Mouse (Mus musculus) liver, postnatal 0 days (tissue): ENCODE measurements around the gene Fitm1. TPM values are rescaled to one million over a fixed set of nuclear protein-coding genes. Genes with fewer than 3 reads are reported as not detected.

ENCODE experiments used
- ATAC-seq: fragments of 200-750 bp; cut with Nextera tagmentation; 2 replicates; pipeline ENCODE4 v1.8.0; 2017; ENCODE audit warnings: mild to moderate bottlenecking, moderate library complexity
- DNase-seq: peaks from one replicate; pipeline ENCODE4 v3.0.0-alpha.2; 2016
- H3K27ac ChIP-seq: fragments of 300-500 bp; sonication (generic); 2 replicates; pipeline ENCODE4 v1.5.1; 2014; ENCODE audit warnings: antibody characterized with exemption, moderate library complexity, mild to moderate bottlenecking, low read depth
- H3K27me3 ChIP-seq: fragments of 300-500 bp; sonication (generic); 2 replicates; pipeline ENCODE4 v1.6.1; 2014; ENCODE audit warnings: low read length, control low read depth, mixed read lengths; ENCODE audit not compliant: insufficient read depth
- H3K36me3 ChIP-seq: fragments of 300-500 bp; sonication (generic); replicated peaks from 2 replicates; pipeline ENCODE4 v1.6.1; 2014; ENCODE audit warnings: mild to moderate bottlenecking, control low read depth, low read length, moderate library complexity, mixed read lengths; ENCODE audit not compliant: insufficient read depth
- H3K4me1 ChIP-seq: fragments of 300-500 bp; sonication (generic); 2 replicates; pipeline ENCODE4 v1.6.1; 2014; ENCODE audit warnings: antibody characterized with exemption, mild to moderate bottlenecking, control low read depth; ENCODE audit not compliant: insufficient read depth
- H3K4me2 ChIP-seq: fragments of 300-500 bp; sonication (generic); 2 replicates; pipeline ENCODE4 v1.6.1; 2014; ENCODE audit warnings: low read depth, mild to moderate bottlenecking, low read length, moderate library complexity, mixed read lengths
- H3K4me3 ChIP-seq: fragments of 300-500 bp; sonication (generic); 2 replicates; pipeline ENCODE4 v1.5.1; 2014; ENCODE audit warnings: low read depth, low read length
- H3K9ac ChIP-seq: fragments of 300-500 bp; sonication (generic); replicated peaks from 2 replicates; pipeline ENCODE4 v1.6.1; 2014; ENCODE audit warnings: mild to moderate bottlenecking, moderate library complexity
- H3K9me3 ChIP-seq: fragments of 300-500 bp; sonication (generic); 2 replicates; pipeline ENCODE4 v1.6.1; 2016; ENCODE audit warnings: mild to moderate bottlenecking, control low read depth, low read length, mixed read lengths
- CTCF ChIP-seq: sonication (generic); IDR thresholded peaks from 2 replicates; pipeline ENCODE4 v1.5.1; 2016; ENCODE audit warnings: antibody characterized with exemption, low read depth
- EP300 ChIP-seq: IDR thresholded peaks from 2 replicates; pipeline ENCODE4 v1.6.1; 2016; ENCODE audit warnings: antibody characterized with exemption, low read depth, mild to moderate bottlenecking
- WGBS: fragments of 180-500 bp; shearing (Covaris S2); extraction: QIAGEN DNeasy Blood & Tissue Kit; methylation state at CpG from one replicate; pipeline ENCODE4 v1.1.7; 2014; ENCODE audit not compliant: insufficient replicate concordance; 5-methylcytosine and 5-hydroxymethylcytosine counted together
- polyA plus RNA-seq: library from polyadenylated mRNA; unstranded; fragments of >200 nt; fragmentation: Nextera tagmentation; extraction: Ambion mirVana; gene quantifications from 2 replicates; pipeline ENCODE4 v1.2.1, GENCODE M21; 2015

Fitm1 gene
- polyA plus RNA-seq, 1 experiment from 2014 or later = 1.8 TPM

DNA sequence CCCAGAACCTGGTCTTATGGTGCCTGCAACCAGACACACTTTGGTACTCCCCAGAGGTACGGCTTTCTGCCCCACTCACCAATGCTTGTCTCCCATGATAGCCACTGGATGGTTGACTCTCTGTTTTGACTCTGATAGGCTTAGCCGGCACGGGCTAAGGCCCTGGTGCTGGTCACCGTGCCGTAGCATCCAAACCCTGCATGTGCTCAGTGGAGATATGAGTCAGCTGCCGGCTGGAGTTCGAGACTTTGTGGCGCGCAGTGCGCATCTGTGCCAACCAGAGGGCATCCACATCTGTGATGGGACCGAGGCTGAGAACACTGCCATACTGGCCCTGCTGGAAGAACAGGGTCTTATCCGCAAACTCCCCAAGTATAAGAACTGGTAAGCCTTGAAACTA, 33.1 kb upstream of the Fitm1 start:
- 74% methylated on average over 12 of the region's 12 CpGs for WGBS

DNA sequence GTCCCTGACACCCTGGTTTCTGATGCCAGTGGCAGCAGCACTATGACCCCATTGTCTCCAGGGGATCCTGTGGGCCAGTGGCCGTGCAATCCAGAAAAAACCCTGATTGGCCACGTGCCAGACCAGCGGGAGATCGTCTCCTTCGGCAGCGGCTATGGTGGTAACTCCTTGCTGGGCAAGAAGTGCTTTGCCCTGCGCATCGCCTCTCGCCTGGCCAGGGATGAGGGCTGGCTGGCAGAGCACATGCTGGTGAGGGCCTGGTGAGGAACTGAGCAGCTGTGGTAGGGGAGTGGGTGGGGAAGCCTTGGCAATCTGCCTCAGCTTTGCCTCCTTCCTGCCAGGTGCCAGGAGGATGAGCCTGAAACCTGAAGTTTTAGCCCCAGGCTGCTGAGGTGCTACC, 31.1 kb upstream of the Fitm1 start:
- Histone ChIP-seq H3K4me2 (no peak overlapping the region), H3K9me3 (no peaks in the 10 kb centered on the region), H3K27ac (no peak overlapping the region), H3K9ac (no peak overlapping the region), H3K36me3 (peaks cover 63% of the 10 kb centered on the region), H3K4me3 (no peak overlapping the region), H3K27me3 (no peaks in the 10 kb centered on the region), H3K4me1 (peaks cover 19% of the 10 kb centered on the region)
- TF ChIP-seq CTCF (no peak), EP300 (no peak)
- DNase-seq (no peak), ATAC-seq (no peak)
- 94% methylated on average over 9 of the region's 9 CpGs for WGBS

More for the DNA sequence above, 33.1 kb upstream of the Fitm1 start:
- Histone ChIP-seq H3K27ac (peak overlapping the region; percentile 89), H3K9me3 (no peaks in the 10 kb centered on the region), H3K4me3 (0 out of 2 replicates have a peak overlapping the region, but pooled peaks have one; percentile 78), H3K27me3 (no peaks in the 10 kb centered on the region), H3K36me3 (peaks cover 43% of the 10 kb centered on the region), H3K4me1 (peaks cover 21% of the 10 kb centered on the region), H3K9ac (peak overlapping the region; percentile 83; the same call in 1 of the 2 replicates), H3K4me2 (peak overlapping the region; percentile 87)
- peak; percentile 61 for TF ChIP-seq EP300
- TF ChIP-seq CTCF = peak; percentile 35
- ATAC-seq (peak; percentile 67), DNase-seq (peak; percentile 62)

DNA sequence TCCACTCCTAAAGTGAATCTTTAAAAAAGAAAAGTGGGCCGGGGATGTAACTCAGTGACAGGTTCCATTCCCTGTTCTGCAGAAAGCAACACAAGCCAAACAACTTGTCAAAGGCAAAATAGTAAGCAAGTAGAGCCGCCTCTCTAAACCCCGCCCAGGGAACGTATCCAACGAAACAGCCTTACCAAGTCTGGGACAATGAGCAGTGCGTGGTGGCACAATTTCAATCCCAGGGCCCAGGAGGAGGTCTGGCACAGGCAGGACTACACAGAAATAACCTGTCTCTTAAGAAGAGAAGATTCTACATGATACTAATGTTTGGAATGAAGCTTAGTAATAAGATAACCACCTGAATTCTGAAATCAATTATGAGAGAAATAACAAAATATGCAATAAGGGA, 25.2 kb upstream of the Fitm1 start:
- H3K9me3 ChIP-seq = no peaks in the 10 kb centered on the region
- H3K36me3 ChIP-seq = peaks cover 47% of the 10 kb centered on the region
- TF ChIP-seq CTCF = no peak
- TF ChIP-seq EP300 = no peak
- WGBS = 91% methylated on average over 6 of the region's 6 CpGs
- no peak overlapping the region for H3K27ac ChIP-seq
- ATAC-seq (no peak), DNase-seq (no peak)
- H3K4me1 ChIP-seq = no peaks in the 10 kb centered on the region
- H3K4me3 ChIP-seq = no peak overlapping the region
- H3K9ac ChIP-seq = no peak overlapping the region
- no peak overlapping the region for H3K4me2 ChIP-seq
- H3K27me3 ChIP-seq = no peaks in the 10 kb centered on the region

GRCm38 (mm10) chr14:55551347-55551746, 24.1 kb upstream of the Fitm1 start:
- Histone ChIP-seq H3K27ac (no peak overlapping the region), H3K4me1 (peaks cover under 1% of the 10 kb centered on the region; the same call in 1 of the 2 replicates), H3K4me3 (no peak overlapping the region), H3K9ac (no peak overlapping the region), H3K27me3 (no peaks in the 10 kb centered on the region), H3K36me3 (peaks cover 37% of the 10 kb centered on the region), H3K4me2 (no peak overlapping the region), H3K9me3 (no peaks in the 10 kb centered on the region)
- DNase-seq (no peak), ATAC-seq (no peak)
- 72% methylated on average over 5 of the region's 5 CpGs for WGBS
- TF ChIP-seq EP300 (no peak), CTCF (no peak)

DNA sequence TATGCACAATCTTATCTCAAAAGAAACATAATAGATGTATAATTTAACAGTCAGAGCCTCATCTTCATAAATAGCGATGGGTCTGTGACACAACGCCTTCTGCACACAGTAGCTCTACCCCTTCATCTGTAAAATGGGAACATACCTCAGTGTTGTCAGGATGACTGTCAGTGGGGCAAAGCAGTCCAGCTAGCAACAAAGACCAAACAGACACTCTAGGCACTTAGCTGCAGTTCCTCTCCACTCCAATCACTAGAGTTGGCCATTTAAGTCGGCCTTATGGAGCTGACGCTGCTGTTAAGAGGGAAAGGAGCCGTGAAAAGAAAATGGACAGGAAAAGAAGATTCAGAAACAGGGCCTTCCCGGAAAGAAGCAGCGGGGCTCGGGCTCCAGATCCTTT, 23.6 kb upstream of the Fitm1 start:
- no peaks in the 10 kb centered on the region for H3K27me3 ChIP-seq
- H3K36me3 ChIP-seq = peaks cover 34% of the 10 kb centered on the region
- H3K4me2 ChIP-seq = no peak overlapping the region
- WGBS = 89% methylated on average over 8 of the region's 8 CpGs
- H3K27ac ChIP-seq = no peak overlapping the region
- H3K4me1 ChIP-seq = peaks cover 5% of the 10 kb centered on the region
- no peak for TF ChIP-seq CTCF
- no peak for TF ChIP-seq EP300
- no peak for ATAC-seq
- no peaks in the 10 kb centered on the region for H3K9me3 ChIP-seq
- no peak overlapping the region for H3K9ac ChIP-seq
- no peak overlapping the region for H3K4me3 ChIP-seq
- no peak for DNase-seq

DNA sequence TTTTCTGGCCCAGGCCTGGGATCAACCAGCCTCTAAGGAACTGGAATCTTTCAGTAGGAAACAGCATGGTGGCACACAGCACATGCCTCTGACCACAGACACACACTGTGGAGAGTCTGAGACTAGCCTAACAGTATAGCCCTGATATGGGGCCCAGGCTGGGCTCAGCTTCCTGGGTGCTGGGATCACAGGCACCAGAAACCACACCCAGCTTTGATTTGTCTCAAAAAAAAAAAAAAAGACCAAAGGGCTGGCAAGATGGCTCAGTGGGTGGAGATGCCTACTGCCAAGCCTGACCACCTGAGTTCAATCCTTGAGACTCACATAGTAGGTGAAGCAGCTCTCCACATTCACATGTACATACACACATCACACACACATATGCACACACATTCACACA, 20.8 kb upstream of the Fitm1 start:
- Histone ChIP-seq H3K9ac (no peak overlapping the region), H3K4me3 (no peak overlapping the region), H3K36me3 (peaks cover 6% of the 10 kb centered on the region), H3K4me2 (no peak overlapping the region), H3K4me1 (peaks cover 25% of the 10 kb centered on the region), H3K27me3 (no peaks in the 10 kb centered on the region), H3K9me3 (no peaks in the 10 kb centered on the region), H3K27ac (no peak overlapping the region)
- TF ChIP-seq CTCF (no peak), EP300 (no peak)
- ATAC-seq = no peak
- no peak for DNase-seq

DNA sequence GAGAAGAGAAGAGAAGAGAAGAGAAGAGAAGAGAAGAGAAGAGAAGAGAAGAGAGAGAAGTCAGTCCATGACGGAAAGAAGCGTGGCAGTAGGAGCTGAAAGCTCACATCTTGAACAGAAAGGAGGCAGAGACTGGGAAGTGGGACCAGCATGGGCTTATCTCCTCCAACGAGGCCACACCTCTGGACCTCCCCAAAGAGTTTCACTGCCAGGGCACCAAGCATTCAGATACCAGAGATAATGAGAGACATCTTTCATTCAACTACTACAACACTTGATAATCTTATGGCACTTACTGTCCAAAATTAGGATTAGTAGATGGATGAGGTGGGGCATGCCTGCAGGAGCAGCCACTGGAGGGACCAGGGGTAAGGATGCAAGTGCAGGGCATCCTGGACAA, 19.6 kb upstream of the Fitm1 start:
- Histone ChIP-seq H3K9ac (no peak overlapping the region), H3K27ac (no peak overlapping the region), H3K9me3 (no peaks in the 10 kb centered on the region), H3K36me3 (no peaks in the 10 kb centered on the region), H3K4me1 (peaks cover 25% of the 10 kb centered on the region), H3K27me3 (no peaks in the 10 kb centered on the region), H3K4me2 (no peak overlapping the region), H3K4me3 (no peak overlapping the region)
- TF ChIP-seq EP300 (no peak), CTCF (no peak)
- 67% methylated on average over 3 of the region's 3 CpGs for WGBS
- ATAC-seq (no peak), DNase-seq (no peak)
